Mouse (Mus musculus): ENCODE data around the gene Cacna2d3. TPM values are rescaled to one million over a fixed set of nuclear protein-coding genes. Genes with fewer than 3 reads are reported as not detected.

Cacna2d3 gene
- polyA plus RNA-seq, 2 experiments: 0.03 TPM; not detected in 1

DNA sequence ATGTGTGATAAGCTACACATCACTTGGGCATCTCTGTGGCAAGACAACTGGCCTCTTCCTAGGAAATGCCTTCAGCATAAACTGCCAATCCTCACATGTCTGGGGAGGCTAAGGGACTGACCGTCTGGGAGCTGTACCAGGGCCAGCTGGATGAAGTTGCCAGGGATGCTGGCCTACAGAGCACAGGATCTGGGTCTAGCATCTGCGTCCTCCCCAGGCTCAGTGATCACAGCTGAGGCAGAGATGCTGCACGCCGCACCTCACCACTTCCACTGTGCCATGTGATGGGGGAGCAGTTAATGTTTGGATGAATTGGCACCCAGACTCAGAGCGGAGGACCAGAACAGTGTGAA, 397.3 kb downstream of the Cacna2d3 start:
- DNase-seq (ENCODE audit: low read depth in 3 of 3, low spot score in 3 of 3): no peak
- no peaks in the 10 kb centered on the region for H3K27me3 ChIP-seq (ENCODE audit: control insufficient read depth, insufficient read depth, low read length)
- no peaks in the 10 kb centered on the region for H3K36me3 ChIP-seq (replicated peaks; ENCODE audit: control insufficient read depth, insufficient read depth, low read depth)
- no peak for TF ChIP-seq CTCF (IDR thresholded peaks at IDR 0.05; ENCODE audit: low read depth)
- no peak for TF ChIP-seq EP300 (IDR thresholded peaks at IDR 0.05; ENCODE audit: low read depth)
- H3K4me1 ChIP-seq (replicated peaks; ENCODE audit: control insufficient read depth in 2 of 2, insufficient read depth in 2 of 2, low read length in 1 of 2): no peaks in the 10 kb centered on the region
- no peaks in the 10 kb centered on the region for H3K9me3 ChIP-seq (ENCODE audit: control insufficient read depth, low read length)
- H3K9ac ChIP-seq (replicated peaks): no peak overlapping the region
- no peak overlapping the region for H3K4me2 ChIP-seq (ENCODE audit: low read depth)
- WGBS (ENCODE audit: insufficient replicate concordance): 57% methylated on average over 5 of the region's 5 CpGs
- no peak for ATAC-seq (ENCODE audit: insufficient read depth)
- no peak overlapping the region for H3K4me3 ChIP-seq (ENCODE audit: insufficient read depth in 1 of 2, low read depth in 2 of 2, low read length in 2 of 2)
- no peak overlapping the region for H3K27ac ChIP-seq

- H3K4me2 ChIP-seq (ENCODE audit: low read depth): no peak overlapping the region
- H3K9ac ChIP-seq (replicated peaks): no peak overlapping the region
- no peak overlapping the region for H3K27ac ChIP-seq
- ATAC-seq (ENCODE audit: insufficient read depth): no peak
- TF ChIP-seq EP300 (IDR thresholded peaks at IDR 0.05; ENCODE audit: low read depth) (no peak), CTCF (IDR thresholded peaks at IDR 0.05; ENCODE audit: low read depth) (no peak)
- H3K9me3 ChIP-seq (ENCODE audit: control insufficient read depth, low read length): no peaks in the 10 kb centered on the region
- no peak for DNase-seq (ENCODE audit: low read depth in 3 of 3, low spot score in 3 of 3)
- WGBS (ENCODE audit: insufficient replicate concordance): 63% methylated on average over 9 of the region's 9 CpGs
- no peaks in the 10 kb centered on the region for H3K36me3 ChIP-seq (replicated peaks; ENCODE audit: control insufficient read depth, insufficient read depth, low read depth)
- no peaks in the 10 kb centered on the region for H3K27me3 ChIP-seq (ENCODE audit: control insufficient read depth, insufficient read depth, low read length)
- no peak overlapping the region for H3K4me3 ChIP-seq (ENCODE audit: insufficient read depth in 1 of 2, low read depth in 2 of 2, low read length in 2 of 2)
- H3K4me1 ChIP-seq (replicated peaks; ENCODE audit: control insufficient read depth in 2 of 2, insufficient read depth in 2 of 2, low read length in 1 of 2): no peaks in the 10 kb centered on the region
These were observed 397.8 kb downstream of the Cacna2d3 start for GRCm38 (mm10) chr14:29323718-29324429.

- no peak for TF ChIP-seq EP300 (IDR thresholded peaks at IDR 0.05; ENCODE audit: low read depth)
- TF ChIP-seq CTCF (IDR thresholded peaks at IDR 0.05; ENCODE audit: low read depth): no peak
- no peak overlapping the region for H3K9ac ChIP-seq (replicated peaks)
- ATAC-seq (ENCODE audit: insufficient read depth) (no peak), DNase-seq (ENCODE audit: low read depth in 3 of 3, low spot score in 3 of 3) (no peak)
- no peaks in the 10 kb centered on the region for H3K36me3 ChIP-seq (replicated peaks; ENCODE audit: control insufficient read depth, insufficient read depth, low read depth)
- no peak overlapping the region for H3K27ac ChIP-seq
- no peaks in the 10 kb centered on the region for H3K4me1 ChIP-seq (replicated peaks; ENCODE audit: control insufficient read depth in 2 of 2, insufficient read depth in 2 of 2, low read length in 1 of 2)
- WGBS (ENCODE audit: insufficient replicate concordance): 42% methylated on average over 2 of the region's 2 CpGs
- no peaks in the 10 kb centered on the region for H3K27me3 ChIP-seq (ENCODE audit: control insufficient read depth, insufficient read depth, low read length)
- no peak overlapping the region for H3K4me3 ChIP-seq (ENCODE audit: insufficient read depth in 1 of 2, low read depth in 2 of 2, low read length in 2 of 2)
- no peak overlapping the region for H3K4me2 ChIP-seq (ENCODE audit: low read depth)
- no peaks in the 10 kb centered on the region for H3K9me3 ChIP-seq (ENCODE audit: control insufficient read depth, low read length)
These were observed 408.2 kb downstream of the Cacna2d3 start for GRCm38 (mm10) chr14:29313431-29313830.

DNA sequence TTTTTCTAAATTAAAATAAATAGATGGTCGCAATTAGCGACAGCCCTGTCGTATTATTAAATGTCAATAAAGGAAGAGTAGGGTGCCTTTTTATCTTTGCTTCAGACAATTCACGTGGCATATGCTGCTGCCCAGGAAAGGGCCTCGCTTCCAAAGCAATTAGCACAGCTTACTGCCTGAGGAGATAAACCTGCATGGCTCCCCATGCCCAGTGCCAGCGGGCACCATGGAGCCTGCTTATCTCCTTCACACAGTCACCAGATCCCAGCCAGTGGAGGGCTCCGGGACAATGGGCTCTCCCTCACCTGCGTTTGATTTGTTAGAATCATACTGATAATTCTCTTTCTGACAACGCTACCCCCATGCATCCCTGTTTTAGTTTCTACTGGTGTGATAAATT, 416.0 kb downstream of the Cacna2d3 start:
- Histone ChIP-seq H3K4me2 (ENCODE audit: low read depth) (no peak overlapping the region), H3K9ac (replicated peaks) (no peak overlapping the region), H3K27me3 (ENCODE audit: control insufficient read depth, insufficient read depth, low read length) (no peaks in the 10 kb centered on the region), H3K36me3 (replicated peaks; ENCODE audit: control insufficient read depth, insufficient read depth, low read depth) (no peaks in the 10 kb centered on the region), H3K4me3 (ENCODE audit: insufficient read depth in 1 of 2, low read depth in 2 of 2, low read length in 2 of 2) (no peak overlapping the region), H3K4me1 (replicated peaks; ENCODE audit: control insufficient read depth in 2 of 2, insufficient read depth in 2 of 2, low read length in 1 of 2) (no peaks in the 10 kb centered on the region), H3K27ac (no peak overlapping the region), H3K9me3 (ENCODE audit: control insufficient read depth, low read length) (no peaks in the 10 kb centered on the region)
- DNase-seq (ENCODE audit: low read depth in 3 of 3, low spot score in 3 of 3) (no peak), ATAC-seq (ENCODE audit: insufficient read depth) (no peak)
- WGBS (ENCODE audit: insufficient replicate concordance): 59% methylated on average over 9 of the region's 9 CpGs
- TF ChIP-seq EP300 (IDR thresholded peaks at IDR 0.05; ENCODE audit: low read depth): no peak
- TF ChIP-seq CTCF (IDR thresholded peaks at IDR 0.05; ENCODE audit: low read depth): no peak

GRCm38 (mm10) chr14:29296185-29296754, 425.4 kb downstream of the Cacna2d3 start:
- TF ChIP-seq EP300 (IDR thresholded peaks at IDR 0.05; ENCODE audit: low read depth) (no peak), CTCF (IDR thresholded peaks at IDR 0.05; ENCODE audit: low read depth) (no peak)
- Histone ChIP-seq H3K4me1 (replicated peaks; ENCODE audit: control insufficient read depth in 2 of 2, insufficient read depth in 2 of 2, low read length in 1 of 2) (no peaks in the 10 kb centered on the region), H3K9ac (replicated peaks) (no peak overlapping the region), H3K4me3 (ENCODE audit: insufficient read depth in 1 of 2, low read depth in 2 of 2, low read length in 2 of 2) (no peak overlapping the region), H3K27me3 (ENCODE audit: control insufficient read depth, insufficient read depth, low read length) (no peaks in the 10 kb centered on the region), H3K27ac (no peak overlapping the region), H3K36me3 (replicated peaks; ENCODE audit: control insufficient read depth, insufficient read depth, low read depth) (no peaks in the 10 kb centered on the region), H3K4me2 (ENCODE audit: low read depth) (no peak overlapping the region), H3K9me3 (ENCODE audit: control insufficient read depth, low read length) (no peaks in the 10 kb centered on the region)
- WGBS (ENCODE audit: insufficient replicate concordance): 56% methylated on average over 2 of the region's 2 CpGs
- ATAC-seq (ENCODE audit: insufficient read depth) (no peak), DNase-seq (ENCODE audit: low read depth in 3 of 3, low spot score in 3 of 3) (no peak)

Measured in liver, embryonic 14.5 days (tissue).